Mouse (Mus musculus) adrenal gland, adult 10 weeks (tissue): ENCODE results near the gene Olfr807. TPM values are rescaled to one million over a fixed set of nuclear protein-coding genes. Genes with fewer than 3 reads are reported as not detected.

Experiments
- polyA plus RNA-seq: library from polyadenylated mRNA; stranded (reverse); fragments of 350-450 nt; fragmentation: Illumina TruSeq; extraction: RNeasy Lipid Tissue Mini Kit (QIAGEN cat#74804); gene quantifications from one replicate; pipeline ENCODE4 v1.2.3, GENCODE M21; 2014; ENCODE audit warnings: low read depth, low replicate concordance

Olfr807 gene
- not detected for polyA plus RNA-seq

GRCm38 (mm10) chr10:129757693-129758092, at the start of gene Olfr807:
Gene Olfr807, minus strand, starts transcription at chr10:129757793.

GRCm38 (mm10) chr10:129804296-129804695, 46.7 kb upstream of the Olfr807 start, which contains the start of gene Olfr811:
Gene Olfr811, minus strand, starts transcription at chr10:129804396.

GRCm38 (mm10) chr10:129794817-129795216, 37.2 kb upstream of the Olfr807 start, which contains the start of gene Olfr810:
Gene Olfr810, minus strand, starts transcription at chr10:129794917.

GRCm38 (mm10) chr10:129774338-129774737, 16.7 kb upstream of the Olfr807 start, which contains the start of gene Olfr809:
Gene Olfr809, plus strand, starts transcription at chr10:129774638.

GRCm38 (mm10) chr10:129765182-129765581, 7.6 kb upstream of the Olfr807 start, which contains the start of gene Olfr808:
Gene Olfr808, plus strand, starts transcription at chr10:129765482.

GRCm38 (mm10) chr10:129741821-129742220, 15.8 kb downstream of the Olfr807 start, which contains the start of gene Olfr806:
Gene Olfr806, minus strand, starts transcription at chr10:129741921.

GRCm38 (mm10) chr10:129729275-129729674, 28.3 kb downstream of the Olfr807 start, which contains the start of gene Olfr805:
Gene Olfr805, minus strand, starts transcription at chr10:129729375.

Other genes starting within 250 kb of the Olfr807 start
- gene Olfr791, start 236.0 kb downstream of the Olfr807 start, polyA plus RNA-seq: not detected
- not detected for gene Olfr792, start 218.6 kb downstream of the Olfr807 start, polyA plus RNA-seq
- not detected for gene Olfr794, start 190.1 kb downstream of the Olfr807 start, polyA plus RNA-seq
- not detected for gene Olfr796, start 145.2 kb downstream of the Olfr807 start, polyA plus RNA-seq
- gene Olfr798, start 129.9 kb downstream of the Olfr807 start, polyA plus RNA-seq: not detected
- gene Olfr799, start 120.3 kb downstream of the Olfr807 start, polyA plus RNA-seq: not detected
- not detected for gene Olfr800, start 100.1 kb downstream of the Olfr807 start, polyA plus RNA-seq
- not detected for gene Olfr801, start 83.9 kb downstream of the Olfr807 start, polyA plus RNA-seq
- gene Olfr802, start 69.6 kb downstream of the Olfr807 start, polyA plus RNA-seq: not detected
- gene Olfr803, start 63.5 kb downstream of the Olfr807 start, polyA plus RNA-seq: not detected
- gene Olfr804, start 54.6 kb downstream of the Olfr807 start, polyA plus RNA-seq: not detected
- gene Olfr805, start 28.4 kb downstream of the Olfr807 start, polyA plus RNA-seq: not detected
- gene Olfr806, start 15.9 kb downstream of the Olfr807 start, polyA plus RNA-seq: not detected
- gene Olfr808, start 7.7 kb upstream of the Olfr807 start, polyA plus RNA-seq: not detected
- gene Olfr809, start 16.8 kb upstream of the Olfr807 start, polyA plus RNA-seq: not detected
- not detected for gene Olfr810, start 37.1 kb upstream of the Olfr807 start, polyA plus RNA-seq
- gene Olfr811, start 46.6 kb upstream of the Olfr807 start, polyA plus RNA-seq: not detected
- not detected for gene Olfr812, start 88.3 kb upstream of the Olfr807 start, polyA plus RNA-seq
- not detected for gene Olfr813, start 97.6 kb upstream of the Olfr807 start, polyA plus RNA-seq
- gene Olfr814, start 122.1 kb upstream of the Olfr807 start, polyA plus RNA-seq: not detected
- not detected for gene Olfr815, start 148.1 kb upstream of the Olfr807 start, polyA plus RNA-seq
- gene Olfr816, start 157.8 kb upstream of the Olfr807 start, polyA plus RNA-seq: not detected
- gene Olfr818, start 191.3 kb upstream of the Olfr807 start, polyA plus RNA-seq: not detected
- gene Olfr819, start 209.5 kb upstream of the Olfr807 start, polyA plus RNA-seq: not detected
- not detected for gene Olfr247, start 218.3 kb upstream of the Olfr807 start, polyA plus RNA-seq
- not detected for gene Gm10310, start 227.3 kb upstream of the Olfr807 start, polyA plus RNA-seq